Mouse (Mus musculus) lung, adult 2 months (tissue): ENCODE data around the gene Smndc1.

Experiments
- CTCF ChIP-seq: fragments of 200-500 bp; IDR thresholded peaks from 2 replicates; pipeline ENCODE4 v1.5.1; 2011; ENCODE audit warnings: mild to moderate bottlenecking, low read length, control low read depth; ENCODE audit not compliant: insufficient read depth
- POLR2A ChIP-seq: fragments of 200-500 bp; IDR thresholded peaks from 2 replicates; pipeline ENCODE4 v1.6.1; 2011; ENCODE audit warnings: low read depth, mild to moderate bottlenecking, control low read depth, low read length, borderline replicate concordance; ENCODE audit errors: extremely low read depth

DNA sequence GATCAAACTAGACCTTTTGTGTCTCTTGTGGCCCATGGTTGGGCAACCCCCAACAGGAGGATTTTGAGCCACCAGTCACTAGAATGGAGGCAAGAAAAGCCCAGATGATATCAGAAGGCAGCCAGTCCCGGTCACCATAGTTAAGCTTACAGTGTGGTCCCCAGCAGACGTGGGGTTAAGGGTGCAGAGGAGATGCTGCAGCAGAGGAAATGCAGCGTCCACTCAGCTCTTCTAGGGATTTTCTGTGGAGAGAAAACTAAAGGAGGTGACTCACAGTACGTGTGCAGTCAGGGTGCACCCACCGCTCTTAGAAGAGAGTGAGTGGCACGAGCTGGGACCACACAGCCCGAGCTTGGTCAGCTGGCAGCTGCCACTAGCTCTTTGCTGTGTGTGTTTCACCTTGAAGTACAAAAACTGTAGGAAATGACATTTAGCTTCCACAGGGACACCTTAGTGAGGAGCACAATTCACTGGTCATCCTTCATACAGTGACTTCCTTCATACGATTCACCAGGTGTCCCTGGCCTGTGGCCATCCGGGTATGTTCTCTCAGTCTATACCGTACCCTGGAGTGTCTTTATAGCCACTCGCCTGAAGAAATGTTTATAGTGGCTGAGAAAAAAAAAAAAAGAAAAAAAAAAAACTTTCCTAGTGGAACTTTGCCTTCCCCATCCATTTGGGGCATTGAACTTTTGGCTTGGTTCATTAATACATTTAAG is 24.2 kb downstream of the Smndc1 start:
- TF ChIP-seq POLR2A, result no peak
- no peak for TF ChIP-seq CTCF
